Mouse (Mus musculus) cerebellum, adult 2 months (tissue): ENCODE results near the gene Sf3a3.

Source experiments
- CTCF ChIP-seq: fragments of 200-500 bp; IDR thresholded peaks from 2 replicates; pipeline ENCODE4 v1.5.1; 2011; ENCODE audit warnings: low read depth, mild to moderate bottlenecking, control low read depth, low read length, moderate library complexity, borderline replicate concordance; ENCODE audit not compliant: insufficient read depth
- POLR2A ChIP-seq: fragments of 200-500 bp; IDR thresholded peaks from 2 replicates; pipeline ENCODE4 v1.6.1; 2011; ENCODE audit warnings: low read length, control low read depth, borderline replicate concordance; ENCODE audit not compliant: insufficient read depth

GRCm38 (mm10) chr4:124774429-124774828 is 59.9 kb downstream of the Sf3a3 start:
- no peak for TF ChIP-seq POLR2A
- TF ChIP-seq CTCF: no peak
